1 mouse cellular context compared by ENCODE assay signal in genomic region chr6:106799333-106800226, GRCm38 (mm10).
TF ChIP-seq lines count a peak whose summit lies in the region.

Gene Crbn (minus strand): TSS chr6:106800077.

TF ChIP-seq in CH12.LX, 34 proteins besides CTCF, POLR2A, EP300 and RAD21 (continued from another document):
- no peak for TF ChIP-seq E2F4 (IDR thresholded peaks at IDR 0.05; ENCODE audit: insufficient replicate concordance, low read depth, low read length)
- no peak for TF ChIP-seq JUND (conservative IDR thresholded peaks at IDR 0.05; ENCODE audit: low read depth, low read length)
- no peak for TF ChIP-seq JUN (IDR thresholded peaks at IDR 0.05; ENCODE audit: insufficient read depth, low read depth, low read length)
- TF ChIP-seq SMC3 (IDR thresholded peaks at IDR 0.05; ENCODE audit: low read depth, low read length), result peak; percentile 95
- TF ChIP-seq BHLHE40 (IDR thresholded peaks at IDR 0.05; ENCODE audit: low read depth, low read length), result peak; percentile 58
- TF ChIP-seq CHD2 (IDR thresholded peaks at IDR 0.05; ENCODE audit: low read length), result peak; percentile 34; the same call in 1 of the 2 replicates
- TF ChIP-seq MAFK (IDR thresholded peaks at IDR 0.05; ENCODE audit: insufficient replicate concordance, low read length), result no peak
- peak; percentile 59; the same call in 1 of the 2 replicates for TF ChIP-seq MYC (IDR thresholded peaks at IDR 0.05; ENCODE audit: low read depth, low read length)
- TF ChIP-seq TBP (conservative IDR thresholded peaks at IDR 0.05; ENCODE audit: low read depth, low read length), result no peak
- TF ChIP-seq MEF2A (IDR thresholded peaks at IDR 0.05; ENCODE audit: borderline replicate concordance, low read depth, low read length), result peak; percentile 59; the same call in 1 of the 2 replicates
- no peak for TF ChIP-seq PAX5 (IDR thresholded peaks at IDR 0.05; ENCODE audit: low read length)
- no peak for TF ChIP-seq ZKSCAN1 (IDR thresholded peaks at IDR 0.05; ENCODE audit: borderline replicate concordance, low read depth, low read length)
- peak; percentile 63; the same call in 1 of the 2 replicates for TF ChIP-seq UBTF (IDR thresholded peaks at IDR 0.05; ENCODE audit: low read depth, low read length)
- TF ChIP-seq GABPA (IDR thresholded peaks at IDR 0.05; ENCODE audit: insufficient replicate concordance, low read depth, low read length), result peak; percentile 23; the same call in 1 of the 2 replicates
- no peak for TF ChIP-seq MAZ (IDR thresholded peaks at IDR 0.05; ENCODE audit: low read depth, low read length)
- peak; percentile 51; the same call in 1 of the 2 replicates for TF ChIP-seq ELF1 (IDR thresholded peaks at IDR 0.05; ENCODE audit: low read depth, low read length)
- TF ChIP-seq SIN3A (IDR thresholded peaks at IDR 0.05; ENCODE audit: low read length), result peak; percentile 96
- TF ChIP-seq TCF12 (IDR thresholded peaks at IDR 0.05; ENCODE audit: low read depth, low read length), result peak; percentile 87
- TF ChIP-seq KAT2A (IDR thresholded peaks at IDR 0.05; ENCODE audit: insufficient replicate concordance, low read length), result peak; percentile 68; the same call in 1 of the 2 replicates
- no peak for TF ChIP-seq USF1 (IDR thresholded peaks at IDR 0.05; ENCODE audit: low read depth, low read length)
- TF ChIP-seq ETS1 (conservative IDR thresholded peaks at IDR 0.05; ENCODE audit: low read depth, low read length), result no peak
- TF ChIP-seq ZMIZ1 (IDR thresholded peaks at IDR 0.05; ENCODE audit: low read depth, low read length), result no peak
